Mouse (Mus musculus) stomach, embryonic 14.5 days (tissue): Measurements from ENCODE around the gene Ccdc58. TPM values are rescaled to one million over a fixed set of nuclear protein-coding genes. Genes with fewer than 3 reads are reported as not detected.
"Not testable (repeated sequence)": the region's sequence is repeated elsewhere in the genome, so short reads cannot be mapped to it uniquely, and the experiment has no call there.

ENCODE experiments used
- ATAC-seq: fragments of 200-750 bp; cut with Nextera tagmentation; 2 replicates; pipeline ENCODE4 v1.8.0; 2017; ENCODE audit warnings: low read depth, moderate TSS enrichment; ENCODE audit not compliant: insufficient number of reproducible peaks, insufficient read depth, low FRiP score
- H3K27ac ChIP-seq: fragments of 300-500 bp; sonication (generic); 2 replicates; pipeline ENCODE4 v1.5.1; 2014; ENCODE audit warnings: mild to moderate bottlenecking, low read length, moderate library complexity, mixed read lengths
- H3K27me3 ChIP-seq: fragments of 300-500 bp; sonication (generic); 2 replicates; pipeline ENCODE4 v1.6.1; 2014; ENCODE audit warnings: low read length, control low read depth, mixed read lengths; ENCODE audit not compliant: control insufficient read depth, insufficient read depth
- H3K36me3 ChIP-seq: fragments of 300-500 bp; sonication (generic); 2 replicates; pipeline ENCODE4 v1.6.1; 2014; ENCODE audit warnings: mild to moderate bottlenecking, control low read depth, low read length, moderate library complexity, mixed read lengths; ENCODE audit not compliant: control insufficient read depth, insufficient read depth
- H3K4me1 ChIP-seq: fragments of 300-500 bp; sonication (generic); 2 replicates; pipeline ENCODE4 v1.6.1; 2014; ENCODE audit warnings: low read length, control low read depth, mixed read lengths; ENCODE audit not compliant: control insufficient read depth, insufficient read depth
- H3K4me2 ChIP-seq: fragments of 300-500 bp; sonication (generic); replicated peaks from 2 replicates; pipeline ENCODE4 v1.6.1; 2014; ENCODE audit warnings: low read depth, low read length, control low read depth
- H3K4me3 ChIP-seq: fragments of 300-500 bp; sonication (generic); 2 replicates; pipeline ENCODE4 v1.5.1; 2014; ENCODE audit warnings: low read depth, low read length, control low read depth
- H3K9ac ChIP-seq: fragments of 300-500 bp; sonication (generic); replicated peaks from 2 replicates; pipeline ENCODE4 v1.6.1; 2014; ENCODE audit warnings: low read depth, mild to moderate bottlenecking, control low read depth, low read length, moderate library complexity, mixed read lengths
- H3K9me3 ChIP-seq: fragments of 300-500 bp; sonication (generic); 2 replicates; pipeline ENCODE4 v1.6.1; 2016; ENCODE audit warnings: low read depth, low read length, control low read depth; ENCODE audit not compliant: control insufficient read depth
- WGBS: fragments of 180-500 bp; shearing (Covaris S2); extraction: QIAGEN DNeasy Blood & Tissue Kit; methylation state at CpG from one replicate; pipeline ENCODE4 v1.1.7; 2014; 5-methylcytosine and 5-hydroxymethylcytosine counted together
- polyA plus RNA-seq: library from polyadenylated mRNA; unstranded; fragments of >200 nt; fragmentation: Nextera tagmentation; extraction: Ambion mirVana; gene quantifications from 2 replicates; pipeline ENCODE4 v1.2.1, GENCODE M21; 2014

Gene Ccdc58
- polyA plus RNA-seq = 71.0 and 85.7 TPM in 2 replicates

GRCm38 (mm10) chr16:36071450-36072379 is at the start of gene Ccdc58, which contains the start of gene Fam162a:
Ccdc58 (plus strand) TSS chr16:36071685.
Fam162a (minus strand) TSS chr16:36071594.
- peak within 1 kb of the TSS; percentile 83 for H3K9ac ChIP-seq
- H3K36me3 ChIP-seq = no peaks in the 10 kb centered on the region
- H3K9me3 ChIP-seq = no peaks in the 10 kb centered on the region
- WGBS = under 1% methylated on average over 81 of the region's 81 CpGs
- H3K27ac ChIP-seq = peak within 1 kb of the TSS; percentile 99
- no peaks in the 10 kb centered on the region for H3K27me3 ChIP-seq
- peak; percentile 92 for ATAC-seq
- peak within 1 kb of the TSS; percentile 55 for H3K4me2 ChIP-seq
- H3K4me1 ChIP-seq = peaks cover 26% of the 10 kb centered on the region
- H3K4me3 ChIP-seq = peak within 1 kb of the TSS; percentile 84

- ATAC-seq, H3K9ac ChIP-seq: not testable (repeated sequence)
Measured at GRCm38 (mm10) chr16:36028120-36028519, 43.4 kb upstream of the Ccdc58 start.

GRCm38 (mm10) chr16:36040640-36041624 is 30.6 kb upstream of the Ccdc58 start, which contains the start of gene Wdr5b:
Wdr5b (plus strand) TSS chr16:36041190.
- no peaks in the 10 kb centered on the region for H3K9me3 ChIP-seq
- peak within 1 kb of the TSS; percentile 62 for H3K4me2 ChIP-seq
- peak within 1 kb of the TSS; percentile 51 for H3K9ac ChIP-seq
- WGBS = 2% methylated on average over 39 of the region's 39 CpGs
- peak within 1 kb of the TSS; percentile 69 for H3K4me3 ChIP-seq
- no peaks in the 10 kb centered on the region for H3K27me3 ChIP-seq
- H3K4me1 ChIP-seq = peaks cover 4% of the 10 kb centered on the region; the same call in 1 of the 2 replicates
- peaks cover 12% of the 10 kb centered on the region for H3K36me3 ChIP-seq
- H3K27ac ChIP-seq = peak within 1 kb of the TSS; percentile 91
- ATAC-seq = peak; percentile 96

More at GRCm38 (mm10) chr16:36028120-36028519, 43.4 kb upstream of the Ccdc58 start:
- 90% methylated on average over 1 of the region's 2 CpGs for WGBS
- H3K4me3 ChIP-seq, H3K4me1 ChIP-seq, H3K4me2 ChIP-seq, H3K9me3 ChIP-seq, H3K27ac ChIP-seq, H3K27me3 ChIP-seq: not testable (repeated sequence)
- peaks cover 33% of the 10 kb centered on the region for H3K36me3 ChIP-seq

- no peaks in the 10 kb centered on the region for H3K27me3 ChIP-seq
- peaks cover 4% of the 10 kb centered on the region; the same call in 1 of the 2 replicates for H3K4me1 ChIP-seq
- peak overlapping the region; percentile 62 for H3K4me2 ChIP-seq
- H3K4me3 ChIP-seq = peak overlapping the region; percentile 69
- ATAC-seq = no peak
- H3K9ac ChIP-seq = peak overlapping the region; percentile 51
- peaks cover 19% of the 10 kb centered on the region for H3K36me3 ChIP-seq
- H3K27ac ChIP-seq = peak overlapping the region; percentile 91
- 24% methylated on average over 11 of the region's 11 CpGs for WGBS
- H3K9me3 ChIP-seq = no peaks in the 10 kb centered on the region
Measured at GRCm38 (mm10) chr16:36041625-36042020, 29.9 kb upstream of the Ccdc58 start.

- peaks cover 4% of the 10 kb centered on the region; the same call in 1 of the 2 replicates for H3K4me1 ChIP-seq
Measured at GRCm38 (mm10) chr16:36043073-36043472, 28.4 kb upstream of the Ccdc58 start.

GRCm38 (mm10) chr16:36043964-36044363 is 27.5 kb upstream of the Ccdc58 start:
- Histone ChIP-seq H3K27ac (no peak overlapping the region), H3K27me3 (no peaks in the 10 kb centered on the region), H3K9me3 (no peaks in the 10 kb centered on the region), H3K4me2 (no peak overlapping the region), H3K9ac (no peak overlapping the region), H3K4me3 (no peak overlapping the region), H3K36me3 (peaks cover 39% of the 10 kb centered on the region), H3K4me1 (peaks cover 4% of the 10 kb centered on the region; the same call in 1 of the 2 replicates)
- 85% methylated on average over 4 of the region's 4 CpGs for WGBS
- no peak for ATAC-seq

More at GRCm38 (mm10) chr16:36043073-36043472, 28.4 kb upstream of the Ccdc58 start:
- no peak overlapping the region for H3K27ac ChIP-seq
- H3K27me3 ChIP-seq = no peaks in the 10 kb centered on the region
- H3K4me3 ChIP-seq = no peak overlapping the region
- ATAC-seq = no peak
- 91% methylated on average over 10 of the region's 10 CpGs for WGBS
- H3K4me2 ChIP-seq = no peak overlapping the region
- H3K9me3 ChIP-seq = no peaks in the 10 kb centered on the region
- H3K36me3 ChIP-seq = peaks cover 32% of the 10 kb centered on the region
- H3K9ac ChIP-seq = no peak overlapping the region

GRCm38 (mm10) chr16:36047538-36047937 is 23.9 kb upstream of the Ccdc58 start:
- 90% methylated on average over 4 of the region's 4 CpGs for WGBS
- Histone ChIP-seq H3K36me3 (peaks cover 72% of the 10 kb centered on the region), H3K27me3 (no peaks in the 10 kb centered on the region), H3K9me3 (no peaks in the 10 kb centered on the region), H3K27ac (no peak overlapping the region), H3K9ac (no peak overlapping the region), H3K4me1 (no peaks in the 10 kb centered on the region; the same call in 1 of the 2 replicates), H3K4me3 (no peak overlapping the region), H3K4me2 (no peak overlapping the region)
- ATAC-seq = no peak

GRCm38 (mm10) chr16:36051491-36051890 is 20.0 kb upstream of the Ccdc58 start:
- ATAC-seq = no peak
- Histone ChIP-seq H3K9ac (no peak overlapping the region), H3K9me3 (no peaks in the 10 kb centered on the region), H3K4me1 (no peaks in the 10 kb centered on the region), H3K27me3 (no peaks in the 10 kb centered on the region), H3K4me3 (no peak overlapping the region), H3K27ac (no peak overlapping the region), H3K4me2 (no peak overlapping the region), H3K36me3 (peaks cover 54% of the 10 kb centered on the region)
- 91% methylated on average over 6 of the region's 6 CpGs for WGBS
